Mouse (Mus musculus) heart, postnatal 0 days (tissue): ENCODE measurements at regions not wholly inside any gene's neighbourhood (a gene's known extent, or its start where the extent isn't known, plus 50 kb on each side); places are given as distances from the start of the nearest gene placed in this dataset.
A peak's percentile ranks its signal among the peaks of the same experiment; 100 is the strongest.

Source experiments
- ATAC-seq: fragments of 200-750 bp; cut with Nextera tagmentation; 2 replicates; pipeline ENCODE4 v1.8.0; 2017; ENCODE audit warnings: low read depth, moderate number of reproducible peaks, moderate library complexity; ENCODE audit not compliant: insufficient read depth
- DNase-seq: peaks from one replicate; pipeline ENCODE4 v3.0.0-alpha.2; 2016; ENCODE audit warnings: low spot score
- H3K27ac ChIP-seq: fragments of 300-500 bp; sonication (generic); 2 replicates; pipeline ENCODE4 v1.5.1; 2014; ENCODE audit warnings: low read depth, mild to moderate bottlenecking
- H3K27me3 ChIP-seq: fragments of 300-500 bp; sonication (generic); 2 replicates; pipeline ENCODE4 v1.6.1; 2014; ENCODE audit warnings: low read length, mixed read lengths; ENCODE audit not compliant: control insufficient read depth, insufficient read depth
- H3K36me3 ChIP-seq: fragments of 300-500 bp; sonication (generic); replicated peaks from 2 replicates; pipeline ENCODE4 v1.6.1; 2014; ENCODE audit warnings: low read length, mixed read lengths; ENCODE audit not compliant: control insufficient read depth, insufficient read depth
- H3K4me1 ChIP-seq: fragments of 300-500 bp; sonication (generic); 2 replicates; pipeline ENCODE4 v1.6.1; 2014; ENCODE audit warnings: antibody characterized with exemption; ENCODE audit not compliant: control insufficient read depth, insufficient read depth
- H3K4me2 ChIP-seq: fragments of 300-500 bp; sonication (generic); 2 replicates; pipeline ENCODE4 v1.6.1; 2014; ENCODE audit warnings: low read depth, mild to moderate bottlenecking, low read length, moderate library complexity
- H3K4me3 ChIP-seq: fragments of 300-500 bp; sonication (generic); 2 replicates; pipeline ENCODE4 v1.5.1; 2014; ENCODE audit warnings: low read depth, low read length
- H3K9ac ChIP-seq: fragments of 300-500 bp; sonication (generic); replicated peaks from 2 replicates; pipeline ENCODE4 v1.6.1; 2014; ENCODE audit warnings: low read depth, low read length, mixed read lengths
- H3K9me3 ChIP-seq: fragments of 300-500 bp; sonication (generic); replicated peaks from 2 replicates; pipeline ENCODE4 v1.6.1; 2016; ENCODE audit warnings: low read length; ENCODE audit not compliant: control insufficient read depth
- CTCF ChIP-seq: IDR thresholded peaks from 2 replicates; pipeline ENCODE4 v1.5.1; 2016; ENCODE audit warnings: antibody characterized with exemption, control low read depth, low read depth
- EP300 ChIP-seq: IDR thresholded peaks from 2 replicates; pipeline ENCODE4 v1.6.1; 2016; ENCODE audit warnings: antibody characterized with exemption, low read depth
- WGBS: fragments of 180-500 bp; shearing (Covaris S2); extraction: QIAGEN DNeasy Blood & Tissue Kit; methylation state at CpG from one replicate; pipeline ENCODE4 v1.1.7; 2014; 5-methylcytosine and 5-hydroxymethylcytosine counted together

GRCm38 (mm10) chrX:61119499-61119898 is 65.9 kb downstream of the Cdr1 start:
- H3K4me2 ChIP-seq: no peak overlapping the region
- no peaks in the 10 kb centered on the region for H3K36me3 ChIP-seq
- TF ChIP-seq CTCF: no peak
- TF ChIP-seq EP300: no peak
- peak; percentile 20 for DNase-seq
- no peaks in the 10 kb centered on the region for H3K27me3 ChIP-seq
- no peak overlapping the region for H3K9ac ChIP-seq
- 23% methylated on average over 6 of the region's 6 CpGs for WGBS
- H3K4me3 ChIP-seq: no peak overlapping the region
- H3K4me1 ChIP-seq: no peaks in the 10 kb centered on the region
- ATAC-seq: peak; percentile 57
- H3K27ac ChIP-seq: no peak overlapping the region
- no peaks in the 10 kb centered on the region for H3K9me3 ChIP-seq

GRCm38 (mm10) chrX:61117368-61117767 is 68.0 kb downstream of the Cdr1 start:
- H3K4me1 ChIP-seq: no peaks in the 10 kb centered on the region
- TF ChIP-seq CTCF: no peak
- no peak for TF ChIP-seq EP300
- WGBS: 85% methylated on average over 4 of the region's 4 CpGs
- no peaks in the 10 kb centered on the region for H3K9me3 ChIP-seq
- H3K4me2 ChIP-seq: no peak overlapping the region
- H3K36me3 ChIP-seq: no peaks in the 10 kb centered on the region
- H3K27ac ChIP-seq: no peak overlapping the region
- no peak for DNase-seq
- H3K27me3 ChIP-seq: no peaks in the 10 kb centered on the region
- no peak overlapping the region for H3K9ac ChIP-seq
- no peak overlapping the region for H3K4me3 ChIP-seq
- ATAC-seq: no peak

- no peaks in the 10 kb centered on the region for H3K4me1 ChIP-seq
- no peak overlapping the region for H3K4me2 ChIP-seq
- no peaks in the 10 kb centered on the region for H3K36me3 ChIP-seq
- no peak overlapping the region for H3K9ac ChIP-seq
- no peaks in the 10 kb centered on the region for H3K27me3 ChIP-seq
- no peaks in the 10 kb centered on the region for H3K9me3 ChIP-seq
- no peak overlapping the region for H3K4me3 ChIP-seq
- DNase-seq: no peak
- H3K27ac ChIP-seq: no peak overlapping the region
- ATAC-seq: no peak
- 30% methylated on average over 10 of the region's 10 CpGs for WGBS
- TF ChIP-seq CTCF (no peak), EP300 (no peak)
Measured at GRCm38 (mm10) chrX:61116010-61116447, 69.3 kb downstream of the Cdr1 start.
